Mouse (Mus musculus) CH12.LX (cell line): Measurements from ENCODE around the gene Slc46a2. TPM values are rescaled to one million over a fixed set of nuclear protein-coding genes. Genes with fewer than 3 reads are reported as not detected.

Source experiments
- DNase-seq: peaks from one replicate; pipeline ENCODE4 v3.0.0-alpha.2; 2013; ENCODE audit errors: extremely low read depth
- H3K27ac ChIP-seq: 2 replicates; pipeline ENCODE4 v1.5.1; 2012; ENCODE audit warnings: low read depth, mild to moderate bottlenecking, control low read depth, moderate library complexity; ENCODE audit not compliant: insufficient read depth
- H3K27me3 ChIP-seq: replicated peaks from 2 replicates; pipeline ENCODE3; 2012; ENCODE audit warnings: inconsistent platforms
- H3K36me3 ChIP-seq, 2 experiments: replicated peaks in 1 of 2; 2 replicates each; pipeline versions ENCODE3 to v1.6.1; 2012; ENCODE audit warnings: inconsistent platforms in 1 of 2, low read length in 1 of 2, mild to moderate bottlenecking in 1 of 2, mixed read lengths in 1 of 2, moderate library complexity in 1 of 2; ENCODE audit not compliant: control insufficient read depth in 1 of 2, insufficient read depth in 1 of 2
- H3K4me1 ChIP-seq, 2 experiments: 2 replicates each; pipeline ENCODE4 v1.6.1; 2012; ENCODE audit warnings: inconsistent platforms in 1 of 2, moderate library complexity in 1 of 2; ENCODE audit not compliant: insufficient read depth in 2 of 2, control insufficient read depth in 1 of 2
- H3K4me2 ChIP-seq: 2 replicates; pipeline ENCODE4 v1.6.1; 2012; ENCODE audit warnings: low read depth, mild to moderate bottlenecking, control low read depth; ENCODE audit not compliant: poor library complexity, insufficient read depth, severe bottlenecking
- H3K4me3 ChIP-seq, 3 experiments: fragments of 150-350 bp in 1 of 3; sonication (generic) in 1 of 3; replicated peaks in 1 of 3; 2 replicates each; pipeline versions ENCODE3 to v1.5.1; 2011 to 2012; ENCODE audit warnings: low read depth in 2 of 3, low read length in 2 of 3, mild to moderate bottlenecking in 2 of 3, moderate library complexity in 2 of 3, control low read depth in 1 of 3, improper control_type of control experiment in 1 of 3, inconsistent platforms in 1 of 3, mixed read lengths in 1 of 3; ENCODE audit not compliant: poor library complexity in 1 of 3
- H3K79me2 ChIP-seq: replicated peaks from 2 replicates; pipeline ENCODE4 v1.6.1; 2012; ENCODE audit warnings: mild to moderate bottlenecking, moderate library complexity; ENCODE audit not compliant: control insufficient read depth, poor library complexity, insufficient read depth, severe bottlenecking; ENCODE audit errors: extremely low read depth
- H3K9ac ChIP-seq: 2 replicates; pipeline ENCODE4 v1.6.1; 2012; ENCODE audit warnings: low read depth, mild to moderate bottlenecking, control low read depth, moderate library complexity; ENCODE audit not compliant: insufficient read depth
- H3K9me3 ChIP-seq: replicated peaks from 2 replicates; pipeline ENCODE3; 2012; ENCODE audit warnings: low read length, inconsistent platforms, mixed read lengths
- BHLHE40 ChIP-seq: IDR thresholded peaks from 2 replicates; pipeline ENCODE4 v1.6.1; 2011; ENCODE audit warnings: mild to moderate bottlenecking, low read depth, low read length, improper control_type of control experiment
- CHD1 ChIP-seq: IDR thresholded peaks from 2 replicates; pipeline ENCODE4 v1.6.1; 2012; ENCODE audit warnings: low read depth, low read length, improper control_type of control experiment, inconsistent platforms
- CHD2 ChIP-seq: IDR thresholded peaks from 2 replicates; pipeline ENCODE4 v1.6.1; 2011; ENCODE audit warnings: low read length, improper control_type of control experiment
- E2F4 ChIP-seq: IDR thresholded peaks from 2 replicates; pipeline ENCODE4 v1.6.1; 2011; ENCODE audit warnings: low read depth, low read length, improper control_type of control experiment; ENCODE audit not compliant: insufficient replicate concordance
- ELF1 ChIP-seq: IDR thresholded peaks from 2 replicates; pipeline ENCODE4 v1.6.1; 2014; ENCODE audit warnings: low read depth, mild to moderate bottlenecking, inconsistent platforms, low read length, improper control_type of control experiment
- EP300 ChIP-seq: IDR thresholded peaks from 2 replicates; pipeline ENCODE4 v1.6.1; 2011; ENCODE audit warnings: low read length, improper control_type of control experiment
- ETS1 ChIP-seq: conservative IDR thresholded peaks from 2 replicates; pipeline ENCODE4 v1.6.1; 2012; ENCODE audit warnings: low read depth, mild to moderate bottlenecking, inconsistent platforms, low read length, improper control_type of control experiment, moderate library complexity
- GABPA ChIP-seq: IDR thresholded peaks from 2 replicates; pipeline ENCODE4 v1.6.1; 2012; ENCODE audit warnings: low read depth, low read length, improper control_type of control experiment, inconsistent platforms; ENCODE audit not compliant: insufficient replicate concordance
- IRF4 ChIP-seq: IDR thresholded peaks from 2 replicates; pipeline ENCODE4 v1.6.1; 2014; ENCODE audit warnings: low read depth, mild to moderate bottlenecking, inconsistent platforms, low read length, improper control_type of control experiment
- JUN ChIP-seq: IDR thresholded peaks from 2 replicates; pipeline ENCODE4 v1.6.1; 2011; ENCODE audit warnings: low read depth, mild to moderate bottlenecking, low read length, improper control_type of control experiment, moderate library complexity; ENCODE audit not compliant: insufficient read depth
- JUND ChIP-seq: conservative IDR thresholded peaks from 2 replicates; pipeline ENCODE4 v1.6.1; 2011; ENCODE audit warnings: low read depth, low read length, improper control_type of control experiment
- MAFK ChIP-seq: IDR thresholded peaks from 2 replicates; pipeline ENCODE4 v1.6.1; 2011; ENCODE audit warnings: low read length, improper control_type of control experiment; ENCODE audit not compliant: insufficient replicate concordance
- MAX ChIP-seq: IDR thresholded peaks from 2 replicates; pipeline ENCODE4 v1.6.1; 2011; ENCODE audit warnings: low read length, improper control_type of control experiment
- MAZ ChIP-seq: IDR thresholded peaks from 2 replicates; pipeline ENCODE4 v1.6.1; 2012; ENCODE audit warnings: low read depth, mild to moderate bottlenecking, inconsistent platforms, low read length, improper control_type of control experiment, moderate library complexity
- MYC ChIP-seq: IDR thresholded peaks from 2 replicates; pipeline ENCODE4 v1.6.1; 2011; ENCODE audit warnings: low read depth, mild to moderate bottlenecking, improper control_type of control experiment, low read length
- NELFE ChIP-seq: IDR thresholded peaks from 2 replicates; pipeline ENCODE4 v1.6.1; 2011; ENCODE audit warnings: low read depth, low read length, improper control_type of control experiment
- NRF1 ChIP-seq: IDR thresholded peaks from 2 replicates; pipeline ENCODE4 v1.6.1; 2014; ENCODE audit warnings: low read depth, mild to moderate bottlenecking, inconsistent platforms, low read length, improper control_type of control experiment, moderate library complexity
- POLR2A ChIP-seq: IDR thresholded peaks from 2 replicates; pipeline ENCODE4 v1.6.1; 2011; ENCODE audit warnings: low read depth, mild to moderate bottlenecking, improper control_type of control experiment, low read length
- POLR2AphosphoS2 ChIP-seq: IDR thresholded peaks from 2 replicates; pipeline ENCODE4 v1.6.1; 2011; ENCODE audit warnings: low read depth, low read length, improper control_type of control experiment
- RAD21 ChIP-seq: IDR thresholded peaks from 2 replicates; pipeline ENCODE4 v1.6.1; 2011; ENCODE audit warnings: low read depth, mild to moderate bottlenecking, low read length, improper control_type of control experiment, moderate library complexity
- RCOR1 ChIP-seq: conservative IDR thresholded peaks from 2 replicates; pipeline ENCODE4 v1.6.1; 2012; ENCODE audit warnings: low read depth, mild to moderate bottlenecking, inconsistent platforms, low read length, improper control_type of control experiment
- SMC3 ChIP-seq: IDR thresholded peaks from 2 replicates; pipeline ENCODE4 v1.6.1; 2011; ENCODE audit warnings: low read depth, low read length, improper control_type of control experiment
- TCF12 ChIP-seq: IDR thresholded peaks from 2 replicates; pipeline ENCODE4 v1.6.1; 2014; ENCODE audit warnings: low read depth, mild to moderate bottlenecking, inconsistent platforms, low read length, improper control_type of control experiment
- UBTF ChIP-seq: IDR thresholded peaks from 2 replicates; pipeline ENCODE4 v1.6.1; 2012; ENCODE audit warnings: low read depth, mild to moderate bottlenecking, inconsistent platforms, low read length, improper control_type of control experiment, moderate library complexity
- USF1 ChIP-seq: IDR thresholded peaks from 2 replicates; pipeline ENCODE4 v1.6.1; 2014; ENCODE audit warnings: low read depth, mild to moderate bottlenecking, inconsistent platforms, low read length, improper control_type of control experiment
- USF2 ChIP-seq: conservative IDR thresholded peaks from 2 replicates; pipeline ENCODE4 v1.6.1; 2011; ENCODE audit warnings: low read depth, low read length, improper control_type of control experiment
- ZC3H11A ChIP-seq: IDR thresholded peaks from 2 replicates; pipeline ENCODE4 v1.6.1; 2012; ENCODE audit warnings: low read depth, mild to moderate bottlenecking, inconsistent platforms, low read length, improper control_type of control experiment
- ZKSCAN1 ChIP-seq: IDR thresholded peaks from 2 replicates; pipeline ENCODE4 v1.6.1; 2012; ENCODE audit warnings: low read depth, inconsistent platforms, low read length, improper control_type of control experiment, borderline replicate concordance
- ZMIZ1 ChIP-seq: IDR thresholded peaks from 2 replicates; pipeline ENCODE4 v1.6.1; 2012; ENCODE audit warnings: low read depth, mild to moderate bottlenecking, inconsistent platforms, low read length, improper control_type of control experiment
- dilution Hi-C: fragments of 300-500 bp; cut with MboI; formaldehyde crosslinking; loops from 2 replicates; pipeline ENCODE4 v1.14.3; 2020; ENCODE audit warnings: low sequenced_read_pairs; ENCODE audit not compliant: extremely low pct_unique_long_range_greater_than_20kb, extremely low pct_ligation_motif_present
- in situ Hi-C: fragments of 300-500 bp; cut with MboI; formaldehyde crosslinking; loops from 3 replicates; pipeline ENCODE4 v1.14.3; 2019; ENCODE audit warnings: low sequenced_read_pairs, low pct_ligation_motif_present, low pct_unique_long_range_greater_than_20kb, mixed read lengths
- polyA plus RNA-seq: library from polyadenylated mRNA; unstranded; fragments of >175 nt; gene quantifications from 2 replicates; pipeline ENCODE4 v1.2.1, GENCODE M21; 2012; ENCODE audit warnings: low read depth; ENCODE audit not compliant: insufficient read length
- total RNA-seq, 2 experiments: library from RNA; depleted of rRNA; stranded (reverse); fragments of 300-350 nt in 1 of 2; fragments of >200 nt in 1 of 2; gene quantifications; 2 replicates each; pipeline ENCODE4 v1.2.3; 2012 to 2014

Slc46a2 gene
- total and polyA plus RNA-seq, 3 experiments = not detected

- Histone ChIP-seq H3K27ac (no peak overlapping the region), H3K9me3 (no peaks in the 10 kb centered on the region), H3K27me3 (no peaks in the 10 kb centered on the region), H3K9ac (no peak overlapping the region), H3K4me1 (peaks cover 2 to 41% of the 10 kb centered on the region in 2 experiments; a peak in 2 of 4 replicates), H3K4me2 (no peak overlapping the region), H3K36me3 (peaks cover 2 to 62% of the 10 kb centered on the region in 2 experiments), H3K79me2 (no peaks in the 10 kb centered on the region), H3K4me3 (no peak overlapping the region)
- in situ Hi-C loops (loop anchor here (25.0 kb wide), 1 partner anchor 508 kb away; no protein-coding TSS in a partner anchor), dilution Hi-C loops (no loop called here)
- no peak for DNase-seq
- no peak for TF ChIP-seq E2F4
- TF ChIP-seq POLR2A = no peak
- TF ChIP-seq CHD1 = no peak
- TF ChIP-seq JUND = no peak
- TF ChIP-seq MAZ = no peak
- no peak for TF ChIP-seq USF1
- TF ChIP-seq TCF12 = no peak
- TF ChIP-seq GABPA = no peak
- TF ChIP-seq RAD21 = no peak
- TF ChIP-seq USF2 = no peak
- no peak for TF ChIP-seq SMC3
- no peak for TF ChIP-seq EP300
- TF ChIP-seq ZMIZ1 = no peak
- no peak for TF ChIP-seq ELF1
- no peak for TF ChIP-seq ZC3H11A
- no peak for TF ChIP-seq POLR2AphosphoS2
- no peak for TF ChIP-seq MAX
- no peak for TF ChIP-seq JUN
- no peak for TF ChIP-seq ZKSCAN1
Measured at GRCm38 (mm10) chr4:59870433-59870832, 44.4 kb downstream of the Slc46a2 start.

- TF ChIP-seq ZKSCAN1 (no peak), POLR2A (no peak), GABPA (no peak), MYC (no peak), SMC3 (no peak), BHLHE40 (no peak), UBTF (no peak), NELFE (no peak), IRF4 (no peak), MAFK (no peak), CHD2 (no peak), E2F4 (no peak), MAX (no peak), EP300 (no peak), RCOR1 (no peak), NRF1 (no peak), ELF1 (no peak), ETS1 (no peak), USF2 (no peak), MAZ (no peak)
- TF ChIP-seq, all 38 proteins: peak for 0
- Histone ChIP-seq H3K9me3 (no peaks in the 10 kb centered on the region), H3K9ac (no peak overlapping the region), H3K4me2 (no peak overlapping the region), H3K79me2 (no peaks in the 10 kb centered on the region), H3K27me3 (no peaks in the 10 kb centered on the region), H3K4me1 (peaks cover 2 to 43% of the 10 kb centered on the region in 2 experiments; a peak in 2 of 4 replicates), H3K4me3 (no peak overlapping the region), H3K27ac (no peak overlapping the region), H3K36me3 (peaks cover 2 to 64% of the 10 kb centered on the region in 2 experiments)
- in situ Hi-C loops = loop anchor here (25.0 kb wide), 1 partner anchor 507 kb away; no protein-coding TSS in a partner anchor
- dilution Hi-C loops = no loop called here
- DNase-seq = no peak
Measured at GRCm38 (mm10) chr4:59869488-59870057, 45.3 kb downstream of the Slc46a2 start.
